8 mouse cellular contexts compared by ENCODE assay signal in the genomic region with DNA sequence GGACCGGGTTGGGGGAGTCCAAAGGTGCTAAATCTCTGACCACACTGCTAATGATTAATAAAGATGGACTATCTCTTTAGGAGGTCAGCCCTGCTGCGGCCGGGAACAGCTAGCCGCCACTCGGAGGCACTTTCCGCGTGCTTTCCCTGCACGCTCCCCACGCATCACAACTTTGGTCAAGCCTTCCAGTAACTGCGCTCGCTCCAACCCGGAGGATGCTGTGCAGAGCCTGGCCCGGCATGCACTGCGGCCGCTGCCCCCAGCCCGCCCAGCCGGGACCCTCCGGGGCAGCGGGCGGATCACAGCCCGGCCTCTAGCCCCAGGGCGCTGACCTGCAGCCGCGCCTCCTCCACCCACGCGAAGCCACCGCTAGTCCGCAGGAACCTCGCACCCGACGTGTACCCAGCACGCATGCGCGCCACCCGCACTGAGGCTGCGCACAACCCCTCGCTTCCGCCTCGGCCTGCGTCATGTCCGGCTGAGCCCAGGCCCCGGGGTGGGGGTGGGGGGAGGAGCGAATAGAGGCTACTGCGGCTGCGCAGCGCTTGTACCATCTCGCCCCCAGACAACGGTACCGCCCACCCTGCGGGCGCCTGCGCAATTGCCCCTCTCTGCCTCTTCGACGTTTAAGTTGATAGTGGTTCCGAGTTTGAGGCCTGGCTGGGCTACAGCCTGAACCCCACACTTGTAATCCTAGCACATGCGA. TPM values are rescaled to one million over a fixed set of nuclear protein-coding genes. Genes with fewer than 3 reads are reported as not detected.
DNase-seq lines count a peak whose midpoint lies in the region; ATAC-seq lines count a peak whose summit lies in the region.

No protein-coding gene starts in this region.

- ATAC-seq in inflammation-experienced regulatory T-cells, adult 6 months, result peak; percentile 68
- peak; percentile 75 for ATAC-seq in megakaryocyte-erythroid progenitor cell, adult 5-6 weeks (replicated peaks; ENCODE audit: low FRiP score, low TSS enrichment, poor library complexity, severe bottlenecking)

- peak; percentile 98 for DNase-seq in adipocyte (ENCODE audit: low spot score)
- peak; percentile 100 for DNase-seq in embryo, embryonic 10 days (ENCODE audit: low spot score)
- DNase-seq in gastrocnemius, postnatal 14 days, result peak; percentile 99
- peak; percentile 95 to 99 for DNase-seq in left cerebral cortex, postnatal 10 days (ENCODE audit: extremely low spot score in 1 of 2, low spot score in 2 of 2)
- peak; percentile 99 for DNase-seq in right cerebral cortex, postnatal 25 days
- peak; percentile 99 for DNase-seq in urinary bladder, postnatal 4 days (ENCODE audit: low spot score in 2 of 2)

- intact Hi-C loops in gastrocnemius, postnatal 14 days (cut with DNase I; ENCODE audit: low total_unique reads), result no loop called here
- intact Hi-C loops in left cerebral cortex, postnatal 10 days (cut with DNase I), result no loop called here

RNA-seq across cellular contexts. Expression of a gene that starts 4.6 kb away (rescaled TPM):
- 100 to 1,000 TPM; 642 to 667 TPM for total RNA-seq in gastrocnemius, postnatal 14 days (2021)
- polyA plus RNA-seq in inflammation-experienced regulatory T-cells, adult 6 months (2017; shearing (Covaris generic)), result 100 to 1,000 TPM; 379 to 537 (median 522) TPM
- 100 to 1,000 TPM; 213 to 216 TPM for total RNA-seq in left cerebral cortex, postnatal 10 days (2021)
- total RNA-seq in megakaryocyte-erythroid progenitor cell, adult 5-6 weeks (2014; fragmentation: Nextera tagmentation), result 339 and 364 TPM in 2 replicates
- 415 and 488 TPM in 2 replicates for total RNA-seq in megakaryocyte-erythroid progenitor cell, adult 5-6 weeks (2017)

RNA-seq across cellular contexts. Expression of a gene that starts 4.8 kb away (rescaled TPM):
- under 1 TPM; 0.16 to 0.22 TPM for total RNA-seq in gastrocnemius, postnatal 14 days (2021)
- 100 to 1,000 TPM; 101 to 158 (median 156) TPM for polyA plus RNA-seq in inflammation-experienced regulatory T-cells, adult 6 months (2017; shearing (Covaris generic))
- under 1 TPM; 0.36 to 0.47 TPM for total RNA-seq in left cerebral cortex, postnatal 10 days (2021)
- total RNA-seq in megakaryocyte-erythroid progenitor cell, adult 5-6 weeks (2014; fragmentation: Nextera tagmentation), result 2.6 TPM in 1 of 2 replicates, not detected in the other
- 7.2 TPM in 1 of 2 replicates, not detected in the other for total RNA-seq in megakaryocyte-erythroid progenitor cell, adult 5-6 weeks (2017)

RNA-seq across cellular contexts. Expression of a gene that starts 55.9 kb away (rescaled TPM):
- total RNA-seq in gastrocnemius, postnatal 14 days (2021), result 10 to 100 TPM; 17.0 to 34.2 TPM
- polyA plus RNA-seq in inflammation-experienced regulatory T-cells, adult 6 months (2017; shearing (Covaris generic)), result 1 to 10 TPM; 3.2 to 4.5 (median 3.6) TPM
- total RNA-seq in left cerebral cortex, postnatal 10 days (2021), result 10 to 100 TPM; 19.8 to 23.7 TPM
- total RNA-seq in megakaryocyte-erythroid progenitor cell, adult 5-6 weeks (2014; fragmentation: Nextera tagmentation), result 0.42 TPM in 1 of 2 replicates, not detected in the other
- total RNA-seq in megakaryocyte-erythroid progenitor cell, adult 5-6 weeks (2017), result 0.27 and 1.2 TPM in 2 replicates

Comparison
In these comparisons a context has a peak if more than half of its experiments do, and no peak if none do; other contexts are left out.
1. Peak in every context shown above with its lines: DNase-seq and ATAC-seq.
2. RNA of a gene that starts 55.9 kb away (total RNA-seq): 17.0 to 34.2 TPM in gastrocnemius, postnatal 14 days and 19.8 to 23.7 TPM in left cerebral cortex, postnatal 10 days; 0.27 to 1.2 TPM in megakaryocyte-erythroid progenitor cell, adult 5-6 weeks; every median in the first group is over 4 times any median in the second.